Mouse (Mus musculus) midbrain, embryonic 13.5 days (tissue): Measurements from ENCODE around the gene Leng1. TPM values are rescaled to one million over a fixed set of nuclear protein-coding genes. Genes with fewer than 3 reads are reported as not detected.
"Not testable (repeated sequence)": the region's sequence is repeated elsewhere in the genome, so short reads cannot be mapped to it uniquely, and the experiment has no call there.

Experiments used
- ATAC-seq: fragments of 200-750 bp; cut with Nextera tagmentation; 2 replicates; pipeline ENCODE4 v1.8.0; 2017; ENCODE audit warnings: mild to moderate bottlenecking, moderate TSS enrichment, moderate library complexity
- H3K27ac ChIP-seq: fragments of 300-500 bp; sonication (generic); 2 replicates; pipeline ENCODE4 v1.5.1; 2015; ENCODE audit warnings: inconsistent platforms, mild to moderate bottlenecking, moderate library complexity
- H3K27me3 ChIP-seq: fragments of 300-500 bp; sonication (generic); 2 replicates; pipeline ENCODE4 v1.6.1; 2015; ENCODE audit warnings: mild to moderate bottlenecking, inconsistent platforms
- H3K36me3 ChIP-seq: fragments of 300-500 bp; sonication (generic); 2 replicates; pipeline ENCODE4 v1.6.1; 2015; ENCODE audit warnings: mild to moderate bottlenecking, inconsistent platforms
- H3K4me1 ChIP-seq: fragments of 300-500 bp; sonication (generic); replicated peaks from 2 replicates; pipeline ENCODE4 v1.6.1; 2015; ENCODE audit warnings: inconsistent platforms
- H3K4me2 ChIP-seq: fragments of 300-500 bp; sonication (generic); replicated peaks from 2 replicates; pipeline ENCODE4 v1.6.1; 2015; ENCODE audit warnings: moderate library complexity, mild to moderate bottlenecking, inconsistent platforms
- H3K4me3 ChIP-seq: fragments of 300-500 bp; sonication (generic); replicated peaks from 2 replicates; pipeline ENCODE4 v1.5.1; 2015; ENCODE audit warnings: mild to moderate bottlenecking, inconsistent platforms
- H3K9ac ChIP-seq: fragments of 300-500 bp; sonication (generic); replicated peaks from 2 replicates; pipeline ENCODE4 v1.6.1; 2015; ENCODE audit warnings: mild to moderate bottlenecking, inconsistent platforms
- H3K9me3 ChIP-seq: fragments of 300-500 bp; sonication (generic); 2 replicates; pipeline ENCODE4 v1.6.1; 2016; ENCODE audit warnings: mild to moderate bottlenecking, inconsistent platforms
- WGBS: fragments of 180-500 bp; shearing (Covaris S2); methylation state at CpG from one replicate; pipeline ENCODE4 v1.1.7; 2015; 5-methylcytosine and 5-hydroxymethylcytosine counted together
- polyA plus RNA-seq: library from polyadenylated mRNA; unstranded; fragments of >200 nt; fragmentation: Nextera tagmentation; extraction: Ambion mirVana; gene quantifications from 2 replicates; pipeline ENCODE4 v1.2.1, GENCODE M21; 2015

The Leng1 gene
- 16.5 and 16.8 TPM in 2 replicates for polyA plus RNA-seq

DNA sequence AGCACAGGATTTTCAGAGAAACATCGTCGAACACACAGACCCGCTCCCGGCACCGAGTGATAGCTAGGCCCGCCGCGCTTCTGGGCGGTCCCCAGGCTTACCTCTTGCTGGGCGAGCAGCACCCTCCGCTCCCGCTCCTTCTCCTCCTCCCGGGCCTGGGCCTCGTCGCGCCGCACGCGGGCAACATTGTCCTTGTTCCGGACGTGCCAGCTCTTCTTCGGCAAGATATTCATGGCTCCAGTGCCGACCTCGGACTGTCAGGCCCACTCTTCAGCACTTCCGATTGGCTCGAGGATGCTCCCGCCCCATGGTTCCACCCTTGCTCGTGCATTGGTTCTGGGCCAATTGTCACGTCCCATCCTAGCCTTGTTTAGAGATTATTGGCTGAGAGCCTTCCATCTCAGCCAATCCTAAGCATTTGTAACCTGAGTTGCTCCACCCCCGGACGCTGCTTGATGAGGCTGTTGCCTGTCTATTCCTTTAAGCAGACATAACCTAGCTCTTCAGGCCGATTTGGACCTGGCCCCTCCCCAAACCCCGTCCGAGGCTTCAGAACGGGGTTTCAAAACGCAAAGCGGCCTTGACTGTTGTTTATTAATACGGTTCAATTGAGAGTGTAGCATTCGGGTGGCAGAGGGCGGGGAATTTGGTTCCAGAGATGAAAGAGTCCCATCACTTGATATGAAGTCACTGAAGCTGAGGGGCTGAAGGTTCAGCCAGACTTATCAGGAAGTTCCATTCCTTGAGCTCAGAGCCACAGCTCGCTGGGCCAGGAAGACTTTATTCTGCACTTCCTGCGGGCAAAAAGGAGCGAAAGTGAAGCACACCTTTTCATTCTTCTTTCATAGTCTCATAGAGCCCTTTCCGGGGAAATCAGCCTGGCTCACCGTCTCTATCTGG lies at the start of gene Leng1:
TSS of gene Leng1 (minus strand) at position 626 of the 900 bp plus-strand sequence.
- H3K9me3 ChIP-seq = no peaks in the 10 kb centered on the region
- peak within 1 kb of the TSS; percentile 76 for H3K9ac ChIP-seq
- peak within 1 kb of the TSS; percentile 72 for H3K4me3 ChIP-seq
- peak; percentile 99 for ATAC-seq
- WGBS = 4% methylated on average over 45 of the region's 45 CpGs
- H3K4me1 ChIP-seq = peaks cover 24% of the 10 kb centered on the region
- H3K27ac ChIP-seq = peak within 1 kb of the TSS; percentile 67
- H3K36me3 ChIP-seq = peaks cover 28% of the 10 kb centered on the region
- peak within 1 kb of the TSS; percentile 84 for H3K4me2 ChIP-seq
- no peaks in the 10 kb centered on the region for H3K27me3 ChIP-seq

DNA sequence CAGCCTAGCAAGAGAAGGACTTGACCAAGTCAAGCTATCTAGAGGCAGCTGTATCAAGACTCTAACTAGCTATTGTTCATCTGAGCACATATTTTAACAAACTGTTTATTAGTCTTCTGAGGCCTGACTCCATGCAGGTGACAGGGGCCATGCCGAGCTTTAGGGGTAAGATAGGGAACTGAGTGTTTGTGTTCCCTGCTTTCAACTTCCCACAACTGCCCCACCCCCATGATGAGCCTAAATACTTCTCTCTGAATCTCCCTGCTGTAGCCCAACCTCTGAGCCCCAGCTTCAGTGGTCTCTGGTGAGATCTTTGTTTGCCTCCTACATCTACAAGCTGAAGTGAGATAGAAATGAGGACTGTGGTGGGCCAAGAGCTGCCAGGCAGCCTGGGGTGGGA lies 49.6 kb upstream of the Leng1 start:
- no peak overlapping the region for H3K4me2 ChIP-seq
- H3K27ac ChIP-seq = no peak overlapping the region
- H3K9ac ChIP-seq = no peak overlapping the region
- no peaks in the 10 kb centered on the region for H3K9me3 ChIP-seq
- WGBS = 72% methylated on average over 1 of the region's 1 CpGs
- H3K4me1 ChIP-seq = no peaks in the 10 kb centered on the region
- ATAC-seq = no peak
- H3K27me3 ChIP-seq = no peaks in the 10 kb centered on the region
- no peak overlapping the region for H3K4me3 ChIP-seq
- H3K36me3 ChIP-seq = no peaks in the 10 kb centered on the region

DNA sequence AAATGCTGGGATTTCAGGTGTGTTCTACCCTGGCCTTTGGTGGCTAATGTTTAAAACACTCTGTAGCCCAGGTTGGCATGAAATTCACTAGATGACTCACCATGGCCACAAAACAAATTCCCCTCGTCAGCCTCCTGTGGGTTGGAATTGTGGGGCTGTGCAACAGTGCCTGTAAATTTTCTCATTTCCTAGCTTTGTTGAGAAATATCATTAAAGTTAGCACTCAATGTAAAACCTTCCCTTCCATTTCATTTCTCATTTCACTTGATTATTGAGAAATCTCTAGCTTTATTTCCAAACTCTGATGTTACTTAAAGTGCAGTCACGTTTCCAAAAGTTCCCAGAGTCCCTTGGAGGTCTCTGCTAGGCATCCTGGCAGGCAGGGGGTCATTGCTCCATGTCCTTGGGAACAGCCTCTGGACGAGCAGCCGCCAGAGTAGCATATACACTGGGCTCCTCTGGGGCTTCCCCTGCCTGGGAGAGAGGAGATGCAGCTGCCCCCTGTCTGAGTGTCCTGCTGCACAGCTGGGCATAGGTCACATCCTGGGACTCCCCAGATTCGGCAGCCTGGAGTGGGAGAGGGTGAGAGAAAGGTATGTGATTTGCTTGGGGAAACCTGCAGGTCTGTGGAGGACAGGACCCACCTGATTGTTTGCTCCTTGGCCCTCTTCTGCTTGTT lies 46.8 kb upstream of the Leng1 start:
- no peak overlapping the region for H3K4me3 ChIP-seq
- H3K9me3 ChIP-seq = no peaks in the 10 kb centered on the region
- no peaks in the 10 kb centered on the region for H3K27me3 ChIP-seq
- no peak overlapping the region for H3K4me2 ChIP-seq
- no peak for ATAC-seq
- 37% methylated on average over 5 of the region's 5 CpGs for WGBS
- no peak overlapping the region for H3K27ac ChIP-seq
- no peaks in the 10 kb centered on the region for H3K4me1 ChIP-seq
- H3K9ac ChIP-seq = no peak overlapping the region; the same call in 1 of the 2 replicates
- H3K36me3 ChIP-seq = peaks cover 10% of the 10 kb centered on the region

DNA sequence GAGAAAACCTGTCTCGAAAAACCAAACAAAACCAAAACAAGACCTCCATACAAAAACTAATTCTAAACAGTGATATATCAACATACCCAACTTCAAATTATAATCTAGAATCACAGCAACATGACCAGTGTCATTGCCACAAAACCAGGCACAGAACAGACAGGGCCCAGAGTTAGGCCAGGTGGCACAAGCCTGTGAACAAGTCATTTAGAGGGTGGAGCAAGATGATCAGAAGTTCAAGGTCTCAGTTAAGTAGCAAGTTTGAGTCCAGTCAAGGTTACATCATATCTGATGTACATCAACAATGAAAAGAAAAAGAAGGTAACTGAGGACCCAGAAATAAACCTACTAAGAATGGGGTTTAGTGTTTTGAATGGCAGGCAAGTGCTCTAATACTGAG lies 43.4 kb upstream of the Leng1 start:
- Histone ChIP-seq H3K4me1 (peaks cover 24% of the 10 kb centered on the region), H3K4me2 (no peak overlapping the region), H3K27me3 (no peaks in the 10 kb centered on the region), H3K9ac (no peak overlapping the region), H3K27ac (no peak overlapping the region), H3K4me3 (no peak overlapping the region), H3K9me3 (no peaks in the 10 kb centered on the region), H3K36me3 (peaks cover 26% of the 10 kb centered on the region)
- WGBS = 83% methylated on average over 1 of the region's 1 CpGs
- ATAC-seq = no peak

DNA sequence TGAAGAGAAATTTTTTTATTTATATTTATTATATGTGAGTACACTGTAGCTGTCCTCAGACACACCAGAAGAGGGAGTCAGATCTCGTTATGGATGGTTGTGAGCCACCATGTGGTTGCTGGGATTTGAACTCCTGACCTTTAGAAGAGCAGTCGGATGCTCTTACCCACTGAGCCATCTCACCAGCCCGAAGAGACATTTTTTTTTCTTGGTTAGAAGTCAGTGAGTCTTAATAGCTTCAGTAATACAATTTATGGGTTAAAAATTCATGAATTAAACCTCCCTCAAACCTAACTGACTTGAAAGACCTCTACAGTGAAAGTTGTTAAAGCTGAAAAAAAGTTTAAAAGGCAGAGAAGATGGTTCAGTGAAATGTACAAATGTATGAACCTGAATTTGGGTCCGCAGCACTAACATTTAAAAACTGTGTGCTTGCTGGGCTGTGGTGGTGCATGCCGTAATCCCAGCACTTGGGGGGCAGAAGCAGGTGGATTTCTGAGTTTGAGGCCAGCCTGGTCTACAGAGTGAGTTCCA lies 42.9 kb upstream of the Leng1 start:
- Histone ChIP-seq H3K4me1 (peaks cover 25% of the 10 kb centered on the region), H3K36me3 (peaks cover 26% of the 10 kb centered on the region)
- not testable (repeated sequence) for H3K27me3 ChIP-seq, H3K9me3 ChIP-seq, H3K4me2 ChIP-seq, H3K9ac ChIP-seq, H3K4me3 ChIP-seq, ATAC-seq, H3K27ac ChIP-seq
- 45% methylated on average over 5 of the region's 5 CpGs for WGBS

DNA sequence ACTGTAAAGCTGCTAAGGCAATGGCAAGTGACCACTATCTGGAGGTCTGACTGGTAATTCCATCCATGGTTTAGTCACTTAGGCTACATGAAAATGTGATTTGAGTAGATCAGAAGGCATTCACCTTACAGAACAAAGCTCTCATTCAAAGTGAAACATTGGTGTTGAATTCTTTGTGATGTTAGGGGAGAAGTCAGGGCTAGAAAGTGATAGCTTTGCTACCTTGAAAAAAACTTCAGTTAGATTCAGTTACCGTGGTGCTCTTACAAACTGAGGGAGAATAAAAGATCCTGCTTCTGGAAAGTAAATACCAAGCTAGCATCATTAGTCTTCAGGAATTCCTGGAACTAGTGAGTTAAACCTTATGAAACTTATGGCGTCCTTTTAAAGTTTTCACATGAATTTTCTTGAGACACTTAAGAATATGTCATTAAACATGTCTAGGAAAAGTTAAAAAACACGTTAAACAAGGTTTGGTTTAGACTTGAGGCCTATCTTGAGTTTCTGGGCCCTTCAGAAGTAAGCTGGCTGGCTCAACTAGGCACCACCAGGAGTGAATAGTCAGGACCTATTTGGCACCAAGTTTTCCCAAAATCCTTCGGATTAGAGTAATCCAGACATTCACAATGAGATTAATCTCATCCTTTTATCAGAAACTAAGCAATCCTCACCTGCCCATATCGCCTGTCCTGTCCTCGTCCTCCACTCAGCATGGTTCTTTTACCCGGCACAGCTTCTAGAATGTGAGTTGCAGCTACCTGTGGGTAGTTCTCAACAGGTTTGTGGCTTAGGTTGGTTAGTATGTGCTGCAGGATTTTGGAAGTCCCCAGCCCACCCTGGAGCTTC lies 42.2 kb upstream of the Leng1 start:
- Histone ChIP-seq H3K4me3 (no peak overlapping the region), H3K36me3 (peaks cover 26% of the 10 kb centered on the region), H3K27me3 (no peaks in the 10 kb centered on the region), H3K9ac (no peak overlapping the region), H3K4me2 (no peak overlapping the region), H3K9me3 (no peaks in the 10 kb centered on the region), H3K27ac (no peak overlapping the region), H3K4me1 (peaks cover 30% of the 10 kb centered on the region)
- 24% methylated on average over 7 of the region's 7 CpGs for WGBS
- no peak for ATAC-seq

DNA sequence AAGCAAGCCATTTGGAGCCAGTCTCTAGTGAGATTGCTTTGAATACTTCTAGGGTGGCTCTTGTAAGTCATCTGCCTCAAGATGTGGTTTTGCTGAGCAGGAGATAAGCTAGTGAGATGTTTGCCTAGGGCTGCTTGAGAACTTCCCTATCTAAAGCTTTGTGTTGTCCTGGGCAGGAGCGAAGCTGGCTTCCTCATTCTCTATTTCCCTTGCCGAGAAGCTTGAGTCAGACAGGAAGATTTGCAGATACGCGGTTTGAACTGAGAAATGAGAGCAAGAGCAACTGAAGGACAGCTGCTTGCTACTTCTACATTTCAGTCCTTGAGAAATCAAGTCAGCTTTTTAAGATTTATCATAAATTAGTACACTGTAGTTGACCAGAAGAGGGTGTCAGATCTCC lies 41.4 kb upstream of the Leng1 start:
- H3K4me2 ChIP-seq = peak overlapping the region; percentile 94; the same call in 1 of the 2 replicates

DNA sequence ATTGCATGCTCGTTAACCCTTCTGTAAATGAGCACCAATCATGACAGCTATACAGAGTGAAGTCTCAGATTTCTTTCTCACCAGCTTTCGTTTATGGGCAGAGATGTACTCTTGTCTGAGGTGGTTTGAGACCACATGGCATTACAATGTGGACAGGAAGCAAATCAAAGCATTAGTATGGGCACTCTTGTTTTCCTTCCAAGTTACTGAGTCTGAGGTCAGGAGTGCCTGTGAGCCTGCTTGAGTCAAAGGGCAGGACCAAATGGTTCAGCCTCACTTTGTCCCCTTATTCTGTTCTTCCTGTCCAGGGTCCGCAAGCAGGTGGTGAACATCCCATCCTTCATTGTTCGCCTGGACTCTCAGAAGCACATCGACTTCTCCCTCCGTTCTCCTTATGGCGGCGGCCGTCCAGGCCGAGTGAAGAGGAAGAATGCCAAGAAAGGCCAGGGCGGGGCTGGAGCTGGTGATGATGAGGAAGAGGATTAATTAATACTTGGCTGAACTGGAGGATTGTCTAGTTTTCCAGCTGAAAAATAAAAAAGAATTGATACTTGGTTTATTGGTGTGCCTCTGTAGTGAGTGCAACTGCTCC lies 40.8 kb upstream of the Leng1 start:
- Histone ChIP-seq H3K4me3 (peak overlapping the region; percentile 93), H3K9ac (peak overlapping the region; percentile 87), H3K27me3 (no peaks in the 10 kb centered on the region), H3K4me2 (peak overlapping the region; percentile 94), H3K36me3 (peaks cover 29% of the 10 kb centered on the region), H3K9me3 (no peaks in the 10 kb centered on the region), H3K27ac (0 out of 2 replicates have a peak overlapping the region, but pooled peaks have one; percentile 2), H3K4me1 (peaks cover 30% of the 10 kb centered on the region)
- ATAC-seq = no peak
- WGBS = 52% methylated on average over 11 of the region's 11 CpGs

More for the DNA sequence above, 41.4 kb upstream of the Leng1 start:
- H3K4me3 ChIP-seq = no peak overlapping the region
- H3K4me1 ChIP-seq = peaks cover 30% of the 10 kb centered on the region
- WGBS = 66% methylated on average over 4 of the region's 4 CpGs
- no peaks in the 10 kb centered on the region for H3K9me3 ChIP-seq
- no peak for ATAC-seq
- H3K27ac ChIP-seq = peak overlapping the region; percentile 2; the same call in 1 of the 2 replicates
- H3K27me3 ChIP-seq = no peaks in the 10 kb centered on the region
- H3K9ac ChIP-seq = peak overlapping the region; percentile 39; the same call in 1 of the 2 replicates
- peaks cover 26% of the 10 kb centered on the region for H3K36me3 ChIP-seq

DNA sequence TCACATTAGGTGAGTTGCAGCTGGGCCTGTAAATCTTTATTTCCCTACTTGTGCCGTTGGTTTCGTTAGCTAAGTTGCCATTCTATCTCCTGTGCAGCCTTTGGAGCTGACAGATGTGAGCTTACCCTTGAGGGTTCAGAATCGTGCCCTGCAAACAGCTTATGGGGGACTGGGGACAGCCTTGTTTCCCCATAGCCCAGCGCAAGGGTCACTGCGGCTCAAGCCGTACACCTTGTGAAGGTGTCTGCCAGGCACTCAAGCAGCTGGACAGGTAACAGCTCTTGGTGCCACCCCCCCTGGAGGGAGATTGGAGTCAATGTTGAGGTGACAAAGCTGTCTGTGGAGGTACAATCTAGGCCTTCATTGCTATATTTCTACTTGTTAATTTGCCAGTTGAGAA lies 40.3 kb upstream of the Leng1 start:
- peaks cover 30% of the 10 kb centered on the region for H3K4me1 ChIP-seq
- H3K9me3 ChIP-seq = no peaks in the 10 kb centered on the region
- peak overlapping the region; percentile 87 for H3K9ac ChIP-seq
- 31% methylated on average over 6 of the region's 6 CpGs for WGBS
- no peak overlapping the region for H3K27ac ChIP-seq
- peaks cover 34% of the 10 kb centered on the region for H3K36me3 ChIP-seq
- ATAC-seq = no peak
- peak overlapping the region; percentile 93 for H3K4me3 ChIP-seq
- H3K4me2 ChIP-seq = peak overlapping the region; percentile 94
- no peaks in the 10 kb centered on the region for H3K27me3 ChIP-seq

DNA sequence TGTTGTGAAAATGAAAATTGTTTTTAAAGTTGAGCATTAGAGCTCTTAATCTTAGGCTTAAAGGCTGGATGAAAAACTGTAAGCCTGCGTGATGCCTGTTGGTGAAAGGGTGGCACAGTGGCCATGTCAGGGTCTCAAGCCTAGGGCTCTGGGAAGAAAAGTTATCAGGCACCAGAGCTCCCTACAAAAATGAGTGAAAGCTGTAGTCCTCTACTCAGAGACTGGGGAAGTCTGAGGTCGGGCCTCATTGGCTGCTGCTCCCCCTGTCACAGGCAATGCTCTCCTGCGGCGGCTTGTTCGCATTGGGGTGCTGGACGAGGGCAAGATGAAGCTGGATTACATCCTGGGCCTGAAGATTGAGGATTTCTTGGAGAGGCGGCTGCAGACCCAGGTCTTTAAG lies 39.8 kb upstream of the Leng1 start:
- Histone ChIP-seq H3K4me2 (peak overlapping the region; percentile 94), H3K4me1 (peaks cover 30% of the 10 kb centered on the region), H3K4me3 (peak overlapping the region; percentile 93), H3K9ac (peak overlapping the region; percentile 87), H3K36me3 (peaks cover 38% of the 10 kb centered on the region)
- not testable (repeated sequence) for H3K27me3 ChIP-seq, H3K27ac ChIP-seq, ATAC-seq, H3K9me3 ChIP-seq
- WGBS = 4% methylated on average over 7 of the region's 7 CpGs

DNA sequence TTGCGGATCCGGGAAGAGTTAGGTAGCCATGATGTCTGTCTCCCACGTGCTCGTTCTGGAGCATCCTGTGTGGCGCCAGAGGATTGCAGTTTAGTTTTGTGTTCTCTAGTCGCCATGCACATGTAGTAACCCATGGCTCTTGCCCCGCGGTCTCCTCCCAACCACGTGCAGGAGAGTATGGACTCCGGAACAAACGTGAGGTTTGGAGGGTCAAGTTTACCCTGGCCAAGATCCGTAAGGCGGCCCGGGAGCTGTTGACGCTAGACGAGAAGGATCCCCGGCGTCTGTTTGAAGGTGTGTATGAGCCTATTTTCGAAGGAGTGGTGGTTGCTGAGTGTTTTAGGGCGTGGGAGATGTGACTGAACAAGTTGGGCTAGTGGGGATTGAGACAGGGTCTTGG lies 38.8 kb upstream of the Leng1 start:
- Histone ChIP-seq H3K27ac (peak overlapping the region; percentile 94), H3K27me3 (no peaks in the 10 kb centered on the region), H3K4me1 (peaks cover 30% of the 10 kb centered on the region), H3K9ac (peak overlapping the region; percentile 87), H3K9me3 (no peaks in the 10 kb centered on the region), H3K4me3 (peak overlapping the region; percentile 93), H3K4me2 (peak overlapping the region; percentile 94), H3K36me3 (peaks cover 47% of the 10 kb centered on the region)
- under 1% methylated on average over 20 of the region's 20 CpGs for WGBS
- peak; percentile 43; the same call in 1 of the 2 replicates for ATAC-seq
